Mouse (Mus musculus) forebrain, embryonic 13.5 days (tissue): ENCODE data around the gene March9. TPM values are rescaled to one million over a fixed set of nuclear protein-coding genes. Genes with fewer than 3 reads are reported as not detected.

Experiments used
- ATAC-seq: fragments of 200-750 bp; cut with Nextera tagmentation; 2 replicates; pipeline ENCODE4 v1.8.0; 2017
- H3K27ac ChIP-seq: fragments of 300-500 bp; sonication (generic); 2 replicates; pipeline ENCODE4 v1.5.1; 2015; ENCODE audit warnings: inconsistent platforms, mild to moderate bottlenecking, moderate library complexity
- H3K27me3 ChIP-seq: fragments of 300-500 bp; sonication (generic); 2 replicates; pipeline ENCODE4 v1.6.1; 2015; ENCODE audit warnings: mild to moderate bottlenecking, inconsistent platforms
- H3K36me3 ChIP-seq: fragments of 300-500 bp; sonication (generic); 2 replicates; pipeline ENCODE4 v1.6.1; 2015; ENCODE audit warnings: mild to moderate bottlenecking, inconsistent platforms; ENCODE audit not compliant: poor library complexity, severe bottlenecking
- H3K4me1 ChIP-seq: fragments of 300-500 bp; sonication (generic); 2 replicates; pipeline ENCODE4 v1.6.1; 2015; ENCODE audit warnings: inconsistent platforms
- H3K4me2 ChIP-seq: fragments of 300-500 bp; sonication (generic); 2 replicates; pipeline ENCODE4 v1.6.1; 2015; ENCODE audit warnings: inconsistent platforms, mild to moderate bottlenecking, moderate library complexity
- H3K4me3 ChIP-seq: fragments of 300-500 bp; sonication (generic); 2 replicates; pipeline ENCODE4 v1.5.1; 2015; ENCODE audit warnings: mild to moderate bottlenecking, inconsistent platforms
- H3K9ac ChIP-seq: fragments of 300-500 bp; sonication (generic); 2 replicates; pipeline ENCODE4 v1.6.1; 2015; ENCODE audit warnings: mild to moderate bottlenecking, inconsistent platforms
- H3K9me3 ChIP-seq: fragments of 300-500 bp; sonication (generic); replicated peaks from 2 replicates; pipeline ENCODE4 v1.6.1; 2016; ENCODE audit warnings: inconsistent platforms
- WGBS: fragments of 180-500 bp; shearing (Covaris S2); methylation state at CpG from one replicate; pipeline ENCODE4 v1.1.7; 2015; 5-methylcytosine and 5-hydroxymethylcytosine counted together
- polyA plus RNA-seq: library from polyadenylated mRNA; unstranded; fragments of >200 nt; fragmentation: Nextera tagmentation; extraction: Ambion mirVana; gene quantifications from 2 replicates; pipeline ENCODE4 v1.2.1, GENCODE M21; 2015

March9 gene
- 4.0 and 4.5 TPM in 2 replicates for polyA plus RNA-seq

- ATAC-seq: peak; percentile 48
- peaks cover 44% of the 10 kb centered on the region for H3K4me1 ChIP-seq
- peak within 1 kb of the TSS; percentile 92 for H3K4me3 ChIP-seq
- peak within 1 kb of the TSS; percentile 97 for H3K9ac ChIP-seq
- H3K27ac ChIP-seq: peak within 1 kb of the TSS; percentile 96
- H3K4me2 ChIP-seq: peak within 1 kb of the TSS; percentile 91
- H3K36me3 ChIP-seq: peaks cover 34% of the 10 kb centered on the region
- H3K9me3 ChIP-seq: no peaks in the 10 kb centered on the region
- WGBS: under 1% methylated on average over 60 of the region's 72 CpGs
- H3K27me3 ChIP-seq: no peaks in the 10 kb centered on the region
Measured at GRCm38 (mm10) chr10:127059968-127060916, at the start of gene March9. Gene March9 (minus strand): TSS chr10:127060184.

- H3K4me3 ChIP-seq: no peak overlapping the region
- no peaks in the 10 kb centered on the region for H3K27me3 ChIP-seq
- no peaks in the 10 kb centered on the region for H3K9me3 ChIP-seq
- no peak overlapping the region for H3K27ac ChIP-seq
- H3K4me2 ChIP-seq: no peak overlapping the region
- WGBS: 85% methylated on average over 3 of the region's 3 CpGs
- no peak overlapping the region for H3K9ac ChIP-seq
- no peaks in the 10 kb centered on the region for H3K4me1 ChIP-seq
- peaks cover 45% of the 10 kb centered on the region for H3K36me3 ChIP-seq
- ATAC-seq: no peak
Measured at GRCm38 (mm10) chr10:127108262-127108583, 48.2 kb upstream of the March9 start.

GRCm38 (mm10) chr10:127107563-127108261 lies 47.7 kb upstream of the March9 start:
- Histone ChIP-seq H3K27ac (no peak overlapping the region), H3K9ac (no peak overlapping the region), H3K4me3 (no peak overlapping the region), H3K4me1 (no peaks in the 10 kb centered on the region), H3K27me3 (no peaks in the 10 kb centered on the region), H3K9me3 (no peaks in the 10 kb centered on the region), H3K4me2 (no peak overlapping the region), H3K36me3 (peaks cover 40% of the 10 kb centered on the region)
- ATAC-seq: no peak
- WGBS: 92% methylated on average over 16 of the region's 16 CpGs

GRCm38 (mm10) chr10:127103631-127104030 lies 43.6 kb upstream of the March9 start:
- H3K27ac ChIP-seq: no peak overlapping the region
- WGBS: 91% methylated on average over 7 of the region's 7 CpGs
- H3K4me1 ChIP-seq: no peaks in the 10 kb centered on the region
- no peak for ATAC-seq
- H3K4me3 ChIP-seq: no peak overlapping the region
- H3K9me3 ChIP-seq: no peaks in the 10 kb centered on the region
- H3K4me2 ChIP-seq: no peak overlapping the region
- H3K9ac ChIP-seq: no peak overlapping the region
- H3K27me3 ChIP-seq: no peaks in the 10 kb centered on the region
- peaks cover 45% of the 10 kb centered on the region for H3K36me3 ChIP-seq

- H3K4me2 ChIP-seq: no peak overlapping the region
- no peak overlapping the region for H3K27ac ChIP-seq
- no peak overlapping the region for H3K9ac ChIP-seq
- no peaks in the 10 kb centered on the region for H3K4me1 ChIP-seq
- 87% methylated on average over 6 of the region's 6 CpGs for WGBS
- H3K9me3 ChIP-seq: no peaks in the 10 kb centered on the region
- no peaks in the 10 kb centered on the region for H3K27me3 ChIP-seq
- no peak overlapping the region for H3K4me3 ChIP-seq
- no peak for ATAC-seq
- peaks cover 62% of the 10 kb centered on the region for H3K36me3 ChIP-seq
Measured at GRCm38 (mm10) chr10:127101151-127101550, 41.2 kb upstream of the March9 start.

- Histone ChIP-seq H3K27me3 (no peaks in the 10 kb centered on the region), H3K4me1 (no peaks in the 10 kb centered on the region), H3K4me3 (no peak overlapping the region), H3K4me2 (no peak overlapping the region), H3K9me3 (no peaks in the 10 kb centered on the region), H3K9ac (no peak overlapping the region), H3K36me3 (peaks cover 64% of the 10 kb centered on the region), H3K27ac (no peak overlapping the region)
- WGBS: 90% methylated on average over 8 of the region's 8 CpGs
- ATAC-seq: no peak
Measured at GRCm38 (mm10) chr10:127100414-127100813, 40.4 kb upstream of the March9 start.

- H3K27me3 ChIP-seq: no peaks in the 10 kb centered on the region
- no peak overlapping the region for H3K4me3 ChIP-seq
- no peak overlapping the region for H3K4me2 ChIP-seq
- H3K4me1 ChIP-seq: 0 out of 2 replicates have a peak, but pooled peaks cover under 1% of the 10 kb centered on the region
- no peak for ATAC-seq
- H3K27ac ChIP-seq: no peak overlapping the region
- H3K36me3 ChIP-seq: peaks cover 64% of the 10 kb centered on the region
- H3K9me3 ChIP-seq: no peaks in the 10 kb centered on the region
- 93% methylated on average over 15 of the region's 15 CpGs for WGBS
- H3K9ac ChIP-seq: no peak overlapping the region
Measured at GRCm38 (mm10) chr10:127099868-127100267, 39.9 kb upstream of the March9 start.

GRCm38 (mm10) chr10:127099191-127099590 lies 39.2 kb upstream of the March9 start:
- no peak overlapping the region for H3K27ac ChIP-seq
- no peaks in the 10 kb centered on the region for H3K27me3 ChIP-seq
- no peaks in the 10 kb centered on the region for H3K9me3 ChIP-seq
- H3K4me1 ChIP-seq: peaks cover 7% of the 10 kb centered on the region; the same call in 1 of the 2 replicates
- H3K4me2 ChIP-seq: no peak overlapping the region
- H3K9ac ChIP-seq: no peak overlapping the region
- H3K36me3 ChIP-seq: peaks cover 60% of the 10 kb centered on the region
- no peak overlapping the region for H3K4me3 ChIP-seq
- no peak for ATAC-seq
- WGBS: 90% methylated on average over 10 of the region's 10 CpGs

GRCm38 (mm10) chr10:127098514-127098913 lies 38.5 kb upstream of the March9 start:
- no peak for ATAC-seq
- Histone ChIP-seq H3K9me3 (no peaks in the 10 kb centered on the region), H3K4me1 (peaks cover 8% of the 10 kb centered on the region; the same call in 1 of the 2 replicates), H3K27me3 (peaks cover under 1% of the 10 kb centered on the region; the same call in 1 of the 2 replicates), H3K9ac (no peak overlapping the region), H3K36me3 (peaks cover 58% of the 10 kb centered on the region), H3K4me2 (no peak overlapping the region), H3K27ac (no peak overlapping the region), H3K4me3 (no peak overlapping the region)
- 79% methylated on average over 20 of the region's 20 CpGs for WGBS

GRCm38 (mm10) chr10:127094382-127094802 lies 34.4 kb upstream of the March9 start:
- H3K27me3 ChIP-seq: peaks cover 42% of the 10 kb centered on the region
- H3K36me3 ChIP-seq: peaks cover 44% of the 10 kb centered on the region
- H3K9ac ChIP-seq: no peak overlapping the region
- no peaks in the 10 kb centered on the region for H3K9me3 ChIP-seq
- peaks cover 29% of the 10 kb centered on the region for H3K4me1 ChIP-seq
- 49% methylated on average over 7 of the region's 7 CpGs for WGBS
- ATAC-seq: no peak
- no peak overlapping the region for H3K4me3 ChIP-seq
- H3K27ac ChIP-seq: 0 out of 2 replicates have a peak overlapping the region, but pooled peaks have one; percentile 7
- H3K4me2 ChIP-seq: no peak overlapping the region

GRCm38 (mm10) chr10:127092742-127093141 lies 32.8 kb upstream of the March9 start:
- Histone ChIP-seq H3K27me3 (peaks cover 57% of the 10 kb centered on the region), H3K4me1 (peaks cover 29% of the 10 kb centered on the region), H3K27ac (no peak overlapping the region), H3K9me3 (no peaks in the 10 kb centered on the region), H3K4me3 (no peak overlapping the region), H3K9ac (no peak overlapping the region), H3K36me3 (peaks cover 32% of the 10 kb centered on the region), H3K4me2 (no peak overlapping the region)
- 49% methylated on average over 4 of the region's 4 CpGs for WGBS
- no peak for ATAC-seq
